Mouse (Mus musculus): ENCODE measurements around the gene Cda. TPM values are rescaled to one million over a fixed set of nuclear protein-coding genes. Genes with fewer than 3 reads are reported as not detected.
A peak's percentile ranks its signal among the peaks of the same experiment; 100 is the strongest.

Gene Cda
- polyA plus RNA-seq, 1 experiment from 2014 or later = 4.1 TPM

DNA sequence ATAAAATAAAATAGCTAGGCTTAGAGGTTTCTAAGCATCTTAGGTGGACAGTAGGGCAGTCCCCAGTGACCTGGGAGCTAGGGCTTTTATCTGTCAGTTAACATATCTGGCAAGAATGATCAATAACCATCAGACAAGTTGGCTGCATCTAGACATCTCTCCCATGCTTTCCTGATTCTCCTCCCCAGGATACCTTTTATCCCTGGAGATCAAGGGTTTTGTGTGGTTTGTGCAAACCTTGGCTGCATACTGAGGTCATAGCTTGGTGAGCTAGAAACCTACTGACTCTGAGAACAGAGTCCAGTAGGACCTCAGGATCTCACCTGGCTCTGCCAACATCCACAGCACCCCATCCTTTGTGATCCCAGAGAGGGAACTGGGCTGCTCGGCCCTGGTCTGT, 20.5 kb downstream of the Cda start:
- Histone ChIP-seq H3K9me3 (ENCODE audit: control insufficient read depth, low read length) (no peaks in the 10 kb centered on the region), H3K4me1 (ENCODE audit: control insufficient read depth, insufficient read depth, low read length) (no peaks in the 10 kb centered on the region), H3K27ac (replicated peaks; ENCODE audit: low read depth, low read length) (no peak overlapping the region), H3K27me3 (ENCODE audit: control insufficient read depth, insufficient read depth, low read length) (no peaks in the 10 kb centered on the region), H3K36me3 (ENCODE audit: control insufficient read depth, insufficient read depth, low read length) (no peaks in the 10 kb centered on the region), H3K9ac (ENCODE audit: low read length) (no peak overlapping the region), H3K4me3 (ENCODE audit: low read depth, low read length) (no peak overlapping the region), H3K4me2 (ENCODE audit: low read depth, severe bottlenecking) (no peak overlapping the region)
- DNase-seq (ENCODE audit: low spot score) (no peak), ATAC-seq (ENCODE audit: insufficient number of reproducible peaks, low FRiP score, low TSS enrichment, low read depth) (no peak)
- 76% methylated on average over 1 of the region's 1 CpGs for WGBS

DNA sequence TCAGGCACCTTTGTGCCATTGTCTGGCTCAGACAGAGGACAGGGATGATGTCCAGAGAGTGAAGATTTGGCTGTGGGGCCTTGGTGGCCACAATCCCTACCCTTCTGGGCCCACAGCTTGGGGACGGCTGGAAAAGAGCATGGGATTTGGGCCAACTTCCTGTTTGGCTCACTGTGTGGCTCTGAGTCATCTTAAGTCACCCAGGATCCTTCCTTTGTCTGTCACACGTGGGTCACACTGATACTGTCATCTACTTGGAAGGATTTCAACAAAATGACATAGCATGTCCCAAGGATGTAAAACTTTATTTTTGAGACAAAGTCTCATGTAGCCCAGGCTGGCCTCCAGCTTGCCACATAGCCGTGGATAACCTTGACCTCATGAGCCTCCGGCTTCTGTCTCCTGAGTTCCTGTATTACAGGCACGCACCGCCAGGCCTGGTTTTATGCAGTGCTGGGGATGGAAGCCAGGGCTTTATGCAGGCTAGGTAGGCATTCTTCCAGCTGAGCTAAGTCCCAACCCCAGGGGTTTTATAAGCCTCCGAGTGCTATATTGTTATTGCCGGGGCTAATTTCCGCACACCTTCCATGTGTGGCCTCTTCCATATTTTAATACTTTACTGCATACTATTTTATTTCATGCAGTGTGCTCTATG, 22.8 kb downstream of the Cda start:
- DNase-seq (ENCODE audit: low spot score) (no peak), ATAC-seq (ENCODE audit: insufficient number of reproducible peaks, low FRiP score, low TSS enrichment, low read depth) (no peak)
- WGBS = 79% methylated on average over 9 of the region's 9 CpGs

DNA sequence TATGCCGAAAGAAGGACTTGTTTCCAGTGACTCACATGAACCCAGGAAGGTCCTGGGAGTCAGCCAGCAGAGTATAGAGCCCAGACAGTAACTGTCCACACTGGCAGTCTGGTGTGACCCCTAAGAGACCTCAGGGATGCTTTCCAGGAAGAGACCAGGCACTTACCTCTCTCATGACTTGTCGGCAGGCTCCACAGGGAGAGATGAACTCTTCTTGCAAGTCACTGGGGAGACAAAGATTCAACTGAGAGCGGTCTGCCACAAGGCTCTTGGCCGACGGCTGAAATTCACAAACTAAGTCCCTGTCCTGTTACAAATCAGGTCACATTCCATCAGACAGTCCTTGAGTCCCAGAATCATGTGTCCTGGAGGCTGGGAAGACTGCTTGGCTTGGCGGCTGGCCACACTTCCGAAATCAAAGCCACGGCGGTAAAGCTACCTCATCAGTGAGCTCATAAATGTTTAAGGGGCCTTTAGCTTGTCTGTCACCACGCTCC, 24.4 kb downstream of the Cda start:
- H3K36me3 ChIP-seq (ENCODE audit: control insufficient read depth, insufficient read depth, low read length) = no peaks in the 10 kb centered on the region
- 57% methylated on average over 10 of the region's 10 CpGs for WGBS
- DNase-seq (ENCODE audit: low spot score) (no peak), ATAC-seq (ENCODE audit: insufficient number of reproducible peaks, low FRiP score, low TSS enrichment, low read depth) (no peak)
- no peaks in the 10 kb centered on the region for H3K4me1 ChIP-seq (ENCODE audit: control insufficient read depth, insufficient read depth, low read length)
- H3K27ac ChIP-seq (replicated peaks; ENCODE audit: low read depth, low read length) = no peak overlapping the region
- H3K27me3 ChIP-seq (ENCODE audit: control insufficient read depth, insufficient read depth, low read length) = no peaks in the 10 kb centered on the region
- H3K9me3 ChIP-seq (ENCODE audit: control insufficient read depth, low read length) = no peaks in the 10 kb centered on the region
- no peak overlapping the region for H3K9ac ChIP-seq (ENCODE audit: low read length)
- no peak overlapping the region for H3K4me3 ChIP-seq (ENCODE audit: low read depth, low read length)
- no peak overlapping the region for H3K4me2 ChIP-seq (ENCODE audit: low read depth, severe bottlenecking)

More for the DNA sequence above, 22.8 kb downstream of the Cda start:
- no peak overlapping the region for H3K4me3 ChIP-seq (ENCODE audit: low read depth, low read length)
- H3K4me1 ChIP-seq (ENCODE audit: control insufficient read depth, insufficient read depth, low read length) = no peaks in the 10 kb centered on the region
- H3K9ac ChIP-seq (ENCODE audit: low read length) = no peak overlapping the region
- H3K27ac ChIP-seq (replicated peaks; ENCODE audit: low read depth, low read length) = no peak overlapping the region
- no peaks in the 10 kb centered on the region for H3K27me3 ChIP-seq (ENCODE audit: control insufficient read depth, insufficient read depth, low read length)
- no peak overlapping the region for H3K4me2 ChIP-seq (ENCODE audit: low read depth, severe bottlenecking)
- H3K9me3 ChIP-seq (ENCODE audit: control insufficient read depth, low read length) = no peaks in the 10 kb centered on the region
- H3K36me3 ChIP-seq (ENCODE audit: control insufficient read depth, insufficient read depth, low read length) = no peaks in the 10 kb centered on the region

DNA sequence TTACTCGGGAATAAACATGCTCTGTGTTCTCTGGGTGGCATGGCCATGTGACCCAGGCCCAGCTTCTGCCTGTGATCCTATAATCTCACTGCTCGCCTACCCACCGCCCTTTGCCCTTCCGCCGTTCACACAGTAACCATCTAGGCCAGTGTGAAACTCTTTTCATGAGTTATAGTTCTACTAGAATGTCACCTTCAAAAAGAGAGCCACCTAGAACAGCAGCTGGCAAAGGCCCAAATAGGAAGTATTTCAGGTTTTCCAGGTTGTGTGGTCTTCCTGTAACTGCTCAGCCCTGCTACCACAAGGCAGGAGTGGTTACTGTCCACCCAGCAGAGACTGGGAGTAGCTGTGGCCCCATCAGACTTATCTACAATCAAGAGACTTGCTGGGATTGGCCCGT, 25.0 kb downstream of the Cda start:
- no peaks in the 10 kb centered on the region for H3K9me3 ChIP-seq (ENCODE audit: control insufficient read depth, low read length)
- ATAC-seq (ENCODE audit: insufficient number of reproducible peaks, low FRiP score, low TSS enrichment, low read depth) (no peak), DNase-seq (ENCODE audit: low spot score) (no peak)
- H3K4me3 ChIP-seq (ENCODE audit: low read depth, low read length) = no peak overlapping the region
- no peaks in the 10 kb centered on the region for H3K4me1 ChIP-seq (ENCODE audit: control insufficient read depth, insufficient read depth, low read length)
- no peaks in the 10 kb centered on the region for H3K36me3 ChIP-seq (ENCODE audit: control insufficient read depth, insufficient read depth, low read length)
- no peak overlapping the region for H3K27ac ChIP-seq (replicated peaks; ENCODE audit: low read depth, low read length)
- no peak overlapping the region for H3K4me2 ChIP-seq (ENCODE audit: low read depth, severe bottlenecking)
- H3K27me3 ChIP-seq (ENCODE audit: control insufficient read depth, insufficient read depth, low read length) = no peaks in the 10 kb centered on the region
- H3K9ac ChIP-seq (ENCODE audit: low read length) = no peak overlapping the region
- 78% methylated on average over 6 of the region's 6 CpGs for WGBS

DNA sequence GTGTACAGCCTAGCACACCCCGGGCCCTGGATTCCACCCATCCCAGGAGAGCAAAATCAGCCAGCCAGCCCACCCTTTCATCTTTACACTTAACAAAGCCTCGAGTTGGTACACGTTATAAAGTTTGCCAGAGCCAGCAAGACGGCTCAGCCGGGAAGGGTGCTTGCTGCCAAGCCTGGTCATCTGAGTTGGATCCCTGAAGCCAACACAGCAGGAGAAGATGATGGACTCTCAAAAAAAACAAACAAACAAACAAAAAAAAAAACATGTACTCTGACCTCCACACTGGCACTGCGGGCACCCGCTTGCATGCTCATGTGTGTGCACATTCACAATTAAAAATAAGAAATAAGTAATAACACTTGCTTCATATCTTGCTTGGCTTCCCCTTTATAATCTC, 25.7 kb downstream of the Cda start:
- Histone ChIP-seq H3K27me3 (ENCODE audit: control insufficient read depth, insufficient read depth, low read length) (no peaks in the 10 kb centered on the region), H3K4me1 (ENCODE audit: control insufficient read depth, insufficient read depth, low read length) (no peaks in the 10 kb centered on the region), H3K9ac (ENCODE audit: low read length) (no peak overlapping the region), H3K9me3 (ENCODE audit: control insufficient read depth, low read length) (no peaks in the 10 kb centered on the region), H3K27ac (replicated peaks; ENCODE audit: low read depth, low read length) (no peak overlapping the region), H3K4me3 (ENCODE audit: low read depth, low read length) (no peak overlapping the region), H3K36me3 (ENCODE audit: control insufficient read depth, insufficient read depth, low read length) (no peaks in the 10 kb centered on the region), H3K4me2 (ENCODE audit: low read depth, severe bottlenecking) (no peak overlapping the region)
- ATAC-seq (ENCODE audit: insufficient number of reproducible peaks, low FRiP score, low TSS enrichment, low read depth) (no peak), DNase-seq (ENCODE audit: low spot score) (no peak)
- 76% methylated on average over 7 of the region's 7 CpGs for WGBS

DNA sequence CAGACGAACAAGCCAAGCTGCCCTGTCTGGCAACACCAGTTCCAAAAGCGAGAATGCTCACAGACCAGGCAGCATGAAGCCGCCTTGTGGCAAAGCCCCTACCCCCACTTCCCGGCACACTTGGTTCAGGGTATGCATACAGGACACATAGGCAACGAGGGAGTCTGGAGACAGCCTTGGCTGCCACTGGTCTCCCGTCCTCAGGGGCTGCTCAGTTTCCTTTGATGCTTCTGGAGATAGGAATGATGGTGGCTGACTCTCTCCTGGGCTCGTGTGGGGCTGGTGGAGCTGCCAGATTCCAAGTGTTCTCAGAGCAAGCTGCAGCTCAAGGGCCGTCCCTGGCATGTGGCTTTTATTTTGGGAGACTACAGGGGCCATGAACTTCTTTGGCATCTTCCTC, 26.4 kb downstream of the Cda start:
- H3K36me3 ChIP-seq (ENCODE audit: control insufficient read depth, insufficient read depth, low read length) = no peaks in the 10 kb centered on the region
- no peak overlapping the region for H3K9ac ChIP-seq (ENCODE audit: low read length)
- no peak overlapping the region for H3K4me2 ChIP-seq (ENCODE audit: low read depth, severe bottlenecking)
- H3K27me3 ChIP-seq (ENCODE audit: control insufficient read depth, insufficient read depth, low read length) = no peaks in the 10 kb centered on the region
- no peak overlapping the region for H3K27ac ChIP-seq (replicated peaks; ENCODE audit: low read depth, low read length)
- no peaks in the 10 kb centered on the region for H3K9me3 ChIP-seq (ENCODE audit: control insufficient read depth, low read length)
- H3K4me1 ChIP-seq (ENCODE audit: control insufficient read depth, insufficient read depth, low read length) = no peaks in the 10 kb centered on the region
- ATAC-seq (ENCODE audit: insufficient number of reproducible peaks, low FRiP score, low TSS enrichment, low read depth) (no peak), DNase-seq (ENCODE audit: low spot score) (no peak)
- WGBS = 54% methylated on average over 8 of the region's 8 CpGs
- H3K4me3 ChIP-seq (ENCODE audit: low read depth, low read length) = no peak overlapping the region

DNA sequence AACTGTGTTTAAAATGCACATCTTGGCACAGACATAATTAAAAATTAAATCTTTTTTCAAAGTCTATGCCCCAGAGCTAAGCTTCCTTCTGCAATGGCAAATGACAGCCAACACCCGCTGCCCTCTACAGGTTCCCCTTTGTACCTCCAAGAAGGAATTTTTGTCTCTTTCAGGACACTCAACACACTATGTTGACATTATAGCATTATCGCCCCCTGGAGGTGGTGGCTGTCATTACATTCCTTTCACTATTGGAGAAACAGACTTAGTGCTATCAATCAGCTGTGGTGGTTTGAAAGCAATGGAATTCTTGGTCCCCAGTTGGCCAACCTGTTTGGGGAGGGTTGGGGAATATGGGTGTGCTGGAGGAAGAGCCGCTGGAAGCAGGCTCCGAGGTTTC, 27.8 kb downstream of the Cda start:
- no peak overlapping the region for H3K4me2 ChIP-seq (ENCODE audit: low read depth, severe bottlenecking)
- H3K4me3 ChIP-seq (ENCODE audit: low read depth, low read length) = no peak overlapping the region
- no peak overlapping the region for H3K27ac ChIP-seq (replicated peaks; ENCODE audit: low read depth, low read length)
- H3K27me3 ChIP-seq (ENCODE audit: control insufficient read depth, insufficient read depth, low read length) = no peaks in the 10 kb centered on the region
- H3K9ac ChIP-seq (ENCODE audit: low read length) = no peak overlapping the region
- WGBS = 44% methylated on average over 4 of the region's 4 CpGs
- H3K4me1 ChIP-seq (ENCODE audit: control insufficient read depth, insufficient read depth, low read length) = no peaks in the 10 kb centered on the region
- H3K9me3 ChIP-seq (ENCODE audit: control insufficient read depth, low read length) = no peaks in the 10 kb centered on the region
- DNase-seq (ENCODE audit: low spot score) (peak; percentile 65), ATAC-seq (ENCODE audit: insufficient number of reproducible peaks, low FRiP score, low TSS enrichment, low read depth) (no peak)
- H3K36me3 ChIP-seq (ENCODE audit: control insufficient read depth, insufficient read depth, low read length) = no peaks in the 10 kb centered on the region

DNA sequence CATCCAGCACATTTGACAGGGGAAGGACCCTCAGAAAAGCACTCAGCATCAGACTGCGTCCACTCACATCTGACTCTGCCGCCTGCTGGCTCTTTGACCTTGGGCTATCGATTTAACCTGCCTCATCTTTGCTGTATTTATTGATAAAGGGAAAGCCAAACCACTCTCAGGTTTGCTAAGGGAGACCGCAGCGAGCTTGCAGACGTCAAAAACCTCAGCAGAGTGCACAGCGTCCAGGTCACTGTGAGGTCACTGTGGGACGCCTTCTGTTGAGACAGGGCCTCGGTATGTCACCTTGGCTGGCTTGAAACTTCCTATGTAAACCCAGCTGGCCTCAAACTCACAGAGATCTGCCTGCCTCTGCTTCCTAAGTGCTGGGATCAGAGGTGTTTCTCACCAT, 30.5 kb downstream of the Cda start:
- Histone ChIP-seq H3K4me3 (ENCODE audit: low read depth, low read length) (no peak overlapping the region), H3K9me3 (ENCODE audit: control insufficient read depth, low read length) (no peaks in the 10 kb centered on the region), H3K36me3 (ENCODE audit: control insufficient read depth, insufficient read depth, low read length) (no peaks in the 10 kb centered on the region), H3K9ac (ENCODE audit: low read length) (no peak overlapping the region), H3K4me1 (ENCODE audit: control insufficient read depth, insufficient read depth, low read length) (no peaks in the 10 kb centered on the region), H3K4me2 (ENCODE audit: low read depth, severe bottlenecking) (no peak overlapping the region), H3K27me3 (ENCODE audit: control insufficient read depth, insufficient read depth, low read length) (no peaks in the 10 kb centered on the region), H3K27ac (replicated peaks; ENCODE audit: low read depth, low read length) (no peak overlapping the region)
- 79% methylated on average over 9 of the region's 9 CpGs for WGBS
- ATAC-seq (ENCODE audit: insufficient number of reproducible peaks, low FRiP score, low TSS enrichment, low read depth) (no peak), DNase-seq (ENCODE audit: low spot score) (no peak)

DNA sequence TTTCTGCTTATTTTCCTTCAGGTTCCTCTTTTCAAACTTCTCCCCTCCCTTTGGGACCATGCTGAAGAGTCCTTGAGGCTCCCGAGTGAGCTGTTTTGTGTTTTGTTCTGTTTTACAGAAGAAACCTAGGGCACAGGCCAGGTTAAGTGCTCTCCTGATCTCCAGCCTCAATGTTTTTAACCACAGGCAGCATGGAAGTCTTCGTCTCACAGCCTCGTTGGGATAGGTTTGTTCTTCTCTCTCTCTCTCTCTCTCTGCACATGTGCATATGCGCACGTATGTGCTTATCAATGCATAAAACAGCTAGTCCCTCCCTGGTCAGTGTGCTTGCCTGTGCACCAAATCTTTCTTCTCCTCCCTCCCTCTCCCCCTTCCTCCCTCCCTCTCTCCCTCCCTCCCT, 30.9 kb downstream of the Cda start:
- no peak for ATAC-seq (ENCODE audit: insufficient number of reproducible peaks, low FRiP score, low TSS enrichment, low read depth)
- H3K27me3 ChIP-seq (ENCODE audit: control insufficient read depth, insufficient read depth, low read length) = no peaks in the 10 kb centered on the region
- 84% methylated on average over 5 of the region's 5 CpGs for whole genome bisulfite sequencing
- no peak overlapping the region for H3K9ac ChIP-seq (ENCODE audit: low read length)
- no peak overlapping the region for H3K4me2 ChIP-seq (ENCODE audit: low read depth, severe bottlenecking)
- no peaks in the 10 kb centered on the region for H3K4me1 ChIP-seq (ENCODE audit: control insufficient read depth, insufficient read depth, low read length)
- DNase-seq (ENCODE audit: low spot score) = no peak
- no peak overlapping the region for H3K4me3 ChIP-seq (ENCODE audit: low read depth, low read length)
- no peaks in the 10 kb centered on the region for H3K36me3 ChIP-seq (ENCODE audit: control insufficient read depth, insufficient read depth, low read length)
- H3K27ac ChIP-seq (replicated peaks; ENCODE audit: low read depth, low read length) = no peak overlapping the region
- no peaks in the 10 kb centered on the region for H3K9me3 ChIP-seq (ENCODE audit: control insufficient read depth, low read length)
